Mouse (Mus musculus) midbrain, embryonic 14.5 days (tissue): ENCODE results near the gene Papolb. TPM values are rescaled to one million over a fixed set of nuclear protein-coding genes. Genes with fewer than 3 reads are reported as not detected.
A peak's percentile ranks its signal among the peaks of the same experiment; 100 is the strongest.

Source experiments
- ATAC-seq: fragments of 200-750 bp; cut with Nextera tagmentation; 2 replicates; pipeline ENCODE4 v1.8.0; 2017; ENCODE audit warnings: moderate number of reproducible peaks, moderate library complexity; ENCODE audit not compliant: low FRiP score, low TSS enrichment
- DNase-seq: peaks from one replicate; pipeline ENCODE4 v3.0.0-alpha.2; 2015
- H3K27ac ChIP-seq: fragments of 300-500 bp; sonication (generic); replicated peaks from 2 replicates; pipeline ENCODE4 v1.5.1; 2014; ENCODE audit warnings: mild to moderate bottlenecking, low read depth, low read length, moderate library complexity
- H3K27me3 ChIP-seq: fragments of 300-500 bp; sonication (generic); 2 replicates; pipeline ENCODE4 v1.6.1; 2014; ENCODE audit warnings: low read length, control low read depth, mixed read lengths; ENCODE audit not compliant: control insufficient read depth, insufficient read depth
- H3K36me3 ChIP-seq: fragments of 300-500 bp; sonication (generic); 2 replicates; pipeline ENCODE4 v1.6.1; 2014; ENCODE audit warnings: low read length, control low read depth; ENCODE audit not compliant: control insufficient read depth, insufficient read depth
- H3K4me1 ChIP-seq: fragments of 300-500 bp; sonication (generic); 2 replicates; pipeline ENCODE4 v1.6.1; 2014; ENCODE audit warnings: mild to moderate bottlenecking, antibody characterized with exemption, low read length, control low read depth; ENCODE audit not compliant: control insufficient read depth, insufficient read depth
- H3K4me2 ChIP-seq: fragments of 300-500 bp; sonication (generic); 2 replicates; pipeline ENCODE4 v1.6.1; 2014; ENCODE audit warnings: mild to moderate bottlenecking, low read length, moderate library complexity
- H3K4me3 ChIP-seq: fragments of 300-500 bp; sonication (generic); replicated peaks from 2 replicates; pipeline ENCODE4 v1.5.1; 2014; ENCODE audit warnings: low read depth, low read length
- H3K9ac ChIP-seq: fragments of 300-500 bp; sonication (generic); replicated peaks from 2 replicates; pipeline ENCODE4 v1.6.1; 2014; ENCODE audit warnings: mild to moderate bottlenecking, low read length, moderate library complexity
- H3K9me3 ChIP-seq: fragments of 300-500 bp; sonication (generic); 2 replicates; pipeline ENCODE4 v1.6.1; 2016; ENCODE audit warnings: low read length, control low read depth, mixed read lengths; ENCODE audit not compliant: control insufficient read depth
- WGBS: fragments of 180-500 bp; shearing (Covaris S2); extraction: QIAGEN DNeasy Blood & Tissue Kit; methylation state at CpG from one replicate; pipeline ENCODE4 v1.1.7; 2014; 5-methylcytosine and 5-hydroxymethylcytosine counted together
- polyA plus RNA-seq: library from polyadenylated mRNA; unstranded; fragments of >200 nt; fragmentation: Nextera tagmentation; extraction: Ambion mirVana; gene quantifications from 2 replicates; pipeline ENCODE4 v1.2.1, GENCODE M21; 2014

Gene Papolb
- polyA plus RNA-seq, 1 experiment from 2014 or later, result 0.34 TPM

DNA sequence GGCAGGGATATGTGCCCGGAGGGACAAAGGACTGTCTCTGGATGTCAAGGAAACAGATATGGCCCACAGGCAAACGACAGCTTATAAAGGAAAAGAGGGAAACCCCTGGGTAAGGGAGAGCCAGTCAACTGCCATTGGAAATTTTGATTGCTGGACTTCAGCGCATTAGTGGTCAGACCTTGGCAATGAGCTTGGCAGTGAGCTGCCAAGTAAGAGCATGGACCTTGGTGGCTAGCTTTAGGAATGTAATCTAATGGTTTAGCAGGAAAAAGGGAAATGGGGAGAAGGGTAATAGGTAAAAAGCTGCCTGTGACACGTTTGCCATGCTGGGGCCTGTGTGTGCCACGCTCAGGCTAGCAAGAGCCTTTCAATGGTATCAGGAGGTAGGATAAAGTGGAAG is 26.0 kb upstream of the Papolb start:
- H3K27ac ChIP-seq, result no peak overlapping the region
- no peaks in the 10 kb centered on the region for H3K4me1 ChIP-seq
- 79% methylated on average over 5 of the region's 5 CpGs for WGBS
- H3K4me3 ChIP-seq, result no peak overlapping the region
- ATAC-seq (no peak), DNase-seq (no peak)
- no peak overlapping the region for H3K9ac ChIP-seq
- no peaks in the 10 kb centered on the region for H3K9me3 ChIP-seq
- H3K4me2 ChIP-seq, result no peak overlapping the region
- no peaks in the 10 kb centered on the region for H3K36me3 ChIP-seq
- no peaks in the 10 kb centered on the region for H3K27me3 ChIP-seq

DNA sequence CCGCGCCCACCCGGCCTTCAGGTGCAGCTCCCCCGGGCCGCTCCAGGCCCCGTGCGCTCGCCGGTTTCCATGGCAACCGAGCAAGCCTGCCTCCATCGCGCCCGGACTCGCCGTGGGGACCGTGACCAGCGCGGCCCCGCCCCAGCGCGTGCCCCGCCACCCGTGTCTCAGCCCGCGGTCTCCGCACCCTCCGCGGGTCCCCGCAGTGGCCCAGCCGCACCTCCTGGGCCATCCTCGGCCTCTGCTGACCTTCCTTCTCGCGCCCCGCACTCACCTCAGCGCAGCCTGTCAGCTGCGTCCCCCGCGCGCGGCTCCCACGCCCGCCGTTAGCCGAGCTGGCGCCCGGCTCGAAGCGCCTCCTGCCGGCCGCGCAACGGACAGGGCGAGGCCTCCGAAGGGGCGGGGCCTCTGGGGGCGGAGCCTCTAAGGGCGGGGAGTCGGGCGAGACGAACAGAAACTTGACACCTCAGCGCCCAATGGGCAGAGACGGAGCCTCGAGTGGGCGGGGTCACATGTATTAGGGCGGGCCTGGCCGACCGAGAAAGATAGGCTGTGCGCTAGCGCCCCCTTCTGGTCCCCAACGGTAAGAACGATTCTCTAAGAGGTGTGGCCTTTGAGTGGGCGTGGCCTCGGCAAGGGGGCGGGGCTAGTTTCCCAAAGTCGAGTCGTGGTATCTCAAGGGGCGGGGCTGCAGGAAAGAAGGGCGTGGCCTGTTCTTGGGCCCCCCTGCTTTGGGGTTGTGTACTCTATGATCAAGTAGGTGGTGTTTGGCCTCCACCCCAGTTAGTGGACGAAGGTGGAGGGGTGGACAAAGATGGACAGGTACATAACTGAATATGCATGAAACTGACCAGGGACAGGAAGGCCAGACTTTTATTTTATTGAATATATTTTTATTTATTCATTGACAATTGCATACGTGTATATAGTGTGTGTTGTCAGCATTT is 21.1 kb upstream of the Papolb start, which contains the start of gene Radil:
TSS of gene Radil (minus strand) at position 393 of the 947 bp plus-strand sequence.
- DNase-seq (peak; percentile 98), ATAC-seq (peak; percentile 91)
- H3K4me2 ChIP-seq, result peak within 1 kb of the TSS; percentile 87
- WGBS, result 3% methylated on average over 76 of the region's 80 CpGs
- H3K4me3 ChIP-seq, result peak within 1 kb of the TSS; percentile 63
- no peaks in the 10 kb centered on the region for H3K27me3 ChIP-seq
- no peaks in the 10 kb centered on the region for H3K36me3 ChIP-seq
- peak within 1 kb of the TSS; percentile 64 for H3K27ac ChIP-seq
- H3K9ac ChIP-seq, result peak within 1 kb of the TSS; percentile 66
- no peaks in the 10 kb centered on the region for H3K9me3 ChIP-seq
- H3K4me1 ChIP-seq, result peaks cover 13% of the 10 kb centered on the region; the same call in 1 of the 2 replicates

- Histone ChIP-seq H3K27me3 (no peaks in the 10 kb centered on the region), H3K4me3 (peak overlapping the region; percentile 63), H3K9ac (peak overlapping the region; percentile 66), H3K4me1 (peaks cover 13% of the 10 kb centered on the region; the same call in 1 of the 2 replicates), H3K27ac (peak overlapping the region; percentile 64), H3K4me2 (peak overlapping the region; percentile 87), H3K36me3 (no peaks in the 10 kb centered on the region), H3K9me3 (no peaks in the 10 kb centered on the region)
- ATAC-seq (peak; percentile 49), DNase-seq (peak; percentile 74)
- under 1% methylated on average over 31 of the region's 31 CpGs for WGBS
Measured at GRCm38 (mm10) chr5:142549961-142550705, 20.3 kb upstream of the Papolb start.

DNA sequence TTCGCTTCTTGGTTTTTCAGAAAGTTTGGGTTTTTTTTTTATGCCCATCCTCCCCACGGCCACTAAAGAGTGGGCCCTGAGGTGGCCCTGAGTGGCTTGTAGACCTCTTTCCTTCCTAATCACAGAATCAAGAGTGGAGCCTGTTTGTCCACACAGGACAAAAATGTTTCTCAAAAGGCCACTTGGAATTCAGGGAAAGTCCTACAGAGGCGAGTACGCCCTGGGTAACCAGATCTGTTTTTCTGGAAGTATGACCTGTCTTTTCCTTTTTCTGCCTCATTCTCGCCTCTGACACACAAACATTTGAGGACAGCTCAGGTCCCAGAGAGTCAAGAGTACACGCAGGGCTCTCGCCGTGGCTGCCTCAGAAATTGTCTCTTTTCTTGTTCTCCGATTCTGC is 19.6 kb upstream of the Papolb start:
- Histone ChIP-seq H3K9ac (no peak overlapping the region), H3K4me1 (peaks cover 13% of the 10 kb centered on the region; the same call in 1 of the 2 replicates), H3K27me3 (no peaks in the 10 kb centered on the region), H3K36me3 (no peaks in the 10 kb centered on the region), H3K4me2 (peak overlapping the region; percentile 87), H3K4me3 (peak overlapping the region; percentile 63), H3K9me3 (no peaks in the 10 kb centered on the region), H3K27ac (no peak overlapping the region)
- ATAC-seq (no peak), DNase-seq (no peak)
- WGBS, result 32% methylated on average over 9 of the region's 9 CpGs

- H3K27me3 ChIP-seq, result no peaks in the 10 kb centered on the region
- no peak overlapping the region for H3K9ac ChIP-seq
- WGBS, result 84% methylated on average over 3 of the region's 3 CpGs
- ATAC-seq (no peak), DNase-seq (no peak)
- no peak overlapping the region for H3K27ac ChIP-seq
- H3K4me3 ChIP-seq, result no peak overlapping the region
- peaks cover 13% of the 10 kb centered on the region; the same call in 1 of the 2 replicates for H3K4me1 ChIP-seq
- H3K36me3 ChIP-seq, result 0 out of 2 replicates have a peak, but pooled peaks cover 4% of the 10 kb centered on the region
- H3K4me2 ChIP-seq, result no peak overlapping the region
- no peaks in the 10 kb centered on the region for H3K9me3 ChIP-seq
Measured at GRCm38 (mm10) chr5:142547066-142547465, 17.2 kb upstream of the Papolb start.

- H3K4me1 ChIP-seq, result peaks cover 13% of the 10 kb centered on the region; the same call in 1 of the 2 replicates
- no peak for ATAC-seq
Measured at GRCm38 (mm10) chr5:142546344-142546743, 16.5 kb upstream of the Papolb start.

GRCm38 (mm10) chr5:142545014-142545795 is 15.3 kb upstream of the Papolb start:
- Histone ChIP-seq H3K9ac (no peak overlapping the region), H3K27me3 (no peaks in the 10 kb centered on the region), H3K4me2 (no peak overlapping the region), H3K27ac (no peak overlapping the region), H3K4me3 (no peak overlapping the region), H3K9me3 (no peaks in the 10 kb centered on the region), H3K4me1 (peaks cover 11% of the 10 kb centered on the region; the same call in 1 of the 2 replicates), H3K36me3 (0 out of 2 replicates have a peak, but pooled peaks cover 4% of the 10 kb centered on the region)
- WGBS, result 90% methylated on average over 5 of the region's 5 CpGs
- ATAC-seq (no peak), DNase-seq (no peak)

More at GRCm38 (mm10) chr5:142546344-142546743, 16.5 kb upstream of the Papolb start:
- Histone ChIP-seq H3K36me3 (0 out of 2 replicates have a peak, but pooled peaks cover 4% of the 10 kb centered on the region), H3K9ac (no peak overlapping the region), H3K27ac (no peak overlapping the region), H3K4me2 (no peak overlapping the region), H3K4me3 (no peak overlapping the region), H3K27me3 (no peaks in the 10 kb centered on the region), H3K9me3 (no peaks in the 10 kb centered on the region)
- 4% methylated on average over 5 of the region's 5 CpGs for WGBS
- peak; percentile 10 for DNase-seq

- no peak overlapping the region for H3K4me3 ChIP-seq
- H3K27ac ChIP-seq, result no peak overlapping the region
- H3K9ac ChIP-seq, result no peak overlapping the region
- H3K27me3 ChIP-seq, result no peaks in the 10 kb centered on the region
- no peaks in the 10 kb centered on the region for H3K4me1 ChIP-seq
- no peak overlapping the region for H3K4me2 ChIP-seq
- DNase-seq (no peak), ATAC-seq (no peak)
- no peaks in the 10 kb centered on the region for H3K9me3 ChIP-seq
- no peaks in the 10 kb centered on the region for H3K36me3 ChIP-seq
- 87% methylated on average over 3 of the region's 3 CpGs for WGBS
Measured at GRCm38 (mm10) chr5:142537286-142537685, 7.4 kb upstream of the Papolb start.
